Mouse (Mus musculus): Measurements from ENCODE around the gene Olfr1241. TPM values are rescaled to one million over a fixed set of nuclear protein-coding genes. Genes with fewer than 3 reads are reported as not detected.

Olfr1241 gene
- total RNA-seq (2021): not detected
- long read RNA-seq, experiment 1: 0 reads
- long read RNA-seq, experiment 2: 0 reads

- DNase-seq: no peak
Observed at GRCm38 (mm10) chr2:89487026-89487425, at the start of gene Olfr1241. Olfr1241 (minus strand) TSS chr2:89487126.

- no peak for DNase-seq
Observed at GRCm38 (mm10) chr2:89531387-89531786, 44.5 kb upstream of the Olfr1241 start, which contains the start of gene Olfr1243. Olfr1243 (minus strand) TSS chr2:89531487.

DNA sequence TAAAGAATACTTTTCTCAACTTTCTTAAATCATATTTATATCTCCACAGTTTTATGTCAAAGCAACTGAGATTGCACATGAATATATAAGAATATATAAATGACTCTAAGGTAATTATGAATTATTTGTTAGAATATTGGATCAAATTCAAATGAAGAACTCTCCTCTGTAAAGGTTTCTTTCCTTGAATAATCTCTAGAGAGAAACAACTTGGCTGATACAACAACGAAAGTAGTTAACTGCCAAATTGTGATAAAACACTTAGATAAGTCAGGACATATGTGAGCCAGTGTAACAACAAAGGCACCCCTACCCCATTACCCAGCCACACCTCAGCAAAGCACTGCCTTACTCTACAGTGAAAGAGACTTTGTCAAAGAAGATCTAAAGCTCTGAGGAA lies 11.3 kb upstream of the Olfr1241 start, which contains the start of gene Olfr1242:
TSS of gene Olfr1242 (minus strand) at position 101 of the 400 bp plus-strand sequence.
- DNase-seq: no peak

DNA sequence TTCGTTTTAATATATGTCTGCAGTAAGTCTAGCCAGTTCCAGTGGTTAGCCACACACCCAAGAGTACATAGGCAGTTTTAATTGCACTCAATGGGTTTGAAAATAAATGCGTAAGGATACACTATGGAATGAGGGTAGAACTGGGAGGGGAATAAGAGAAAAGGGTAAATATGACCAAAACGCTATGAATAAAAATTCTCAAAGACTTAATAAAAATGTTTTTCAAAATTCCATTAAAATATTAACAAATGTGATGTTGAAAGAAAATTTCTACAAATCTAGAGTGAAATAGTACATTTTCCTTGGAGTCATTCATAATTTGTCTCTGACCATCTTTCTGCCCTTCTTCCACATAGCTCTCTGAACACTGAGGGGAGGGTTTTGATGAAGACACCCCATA lies 44.0 kb downstream of the Olfr1241 start, which contains the start of gene Olfr1240:
TSS of gene Olfr1240 (minus strand) at position 101 of the 400 bp plus-strand sequence.
- no peak for DNase-seq

Other genes starting within 250 kb of the Olfr1241 start
- gene Olfr1228, start 233.1 kb downstream of the Olfr1241 start, total RNA-seq (2021): not detected
- gene Olfr1229, start 199.1 kb downstream of the Olfr1241 start, total RNA-seq (2021): not detected
- not detected for gene Olfr1230, start 189.9 kb downstream of the Olfr1241 start, total RNA-seq (2021)
- not detected for gene Olfr1231, start 180.1 kb downstream of the Olfr1241 start, total RNA-seq (2021)
- not detected for gene Olfr1232, start 157.5 kb downstream of the Olfr1241 start, total RNA-seq (2021)
- gene Olfr1233, start 144.7 kb downstream of the Olfr1241 start, total RNA-seq (2021): not detected
- gene Olfr1234, start 122.3 kb downstream of the Olfr1241 start, total RNA-seq (2021): not detected
- gene Olfr1238, start 77.5 kb downstream of the Olfr1241 start, total RNA-seq (2021): not detected
- not detected for gene Olfr1239, start 66.7 kb downstream of the Olfr1241 start, total RNA-seq (2021)
- not detected for gene Olfr1240, start 44.1 kb downstream of the Olfr1241 start, total RNA-seq (2021)
- gene Olfr1242, start 11.2 kb upstream of the Olfr1241 start, total RNA-seq (2021): not detected
- not detected for gene Olfr1243, start 44.4 kb upstream of the Olfr1241 start, total RNA-seq (2021)
- gene Olfr1245, start 91.3 kb upstream of the Olfr1241 start, total RNA-seq (2021): not detected
- gene Olfr1246, start 106.0 kb upstream of the Olfr1241 start, total RNA-seq (2021): not detected
- gene Olfr1247, start 127.0 kb upstream of the Olfr1241 start, total RNA-seq (2021): not detected
- not detected for gene Olfr1248, start 131.1 kb upstream of the Olfr1241 start, total RNA-seq (2021)
- not detected for gene Olfr1249, start 147.9 kb upstream of the Olfr1241 start, total RNA-seq (2021)
- not detected for gene Olfr1250, start 174.3 kb upstream of the Olfr1241 start, total RNA-seq (2021)
- not detected for gene Olfr1251, start 184.8 kb upstream of the Olfr1241 start, total RNA-seq (2021)
- not detected for gene Olfr1252, start 237.9 kb upstream of the Olfr1241 start, total RNA-seq (2021)

Data from adrenal gland, postnatal 36 days (tissue).